Mouse (Mus musculus) hindbrain, embryonic 10.5 days (tissue): ENCODE measurements around the gene Pck2. TPM values are rescaled to one million over a fixed set of nuclear protein-coding genes. Genes with fewer than 3 reads are reported as not detected.

ENCODE experiments used
- polyA plus RNA-seq: library from polyadenylated mRNA; unstranded; fragments of >200 nt; fragmentation: Nextera tagmentation; extraction: Ambion mirVana; gene quantifications from 2 replicates; pipeline ENCODE4 v1.2.1, GENCODE M21; 2016

Gene Pck2
- polyA plus RNA-seq, 1 experiment from 2014 or later: 18.5 TPM

Other genes starting within 250 kb of the Pck2 start
- gene Dhrs4, start 61.5 kb upstream of the Pck2 start, polyA plus RNA-seq: 50.5 and 64.5 TPM in 2 replicates
- 5.7 and 7.9 TPM in 2 replicates for gene Carmil3, start 49.6 kb upstream of the Pck2 start, polyA plus RNA-seq
- 1.1 and 1.6 TPM in 2 replicates for gene Cpne6, start 29.8 kb upstream of the Pck2 start, polyA plus RNA-seq
- not detected in 2 replicates for gene Nrl, start 15.3 kb upstream of the Pck2 start, polyA plus RNA-seq
- gene Dcaf11, start 19.7 kb downstream of the Pck2 start, polyA plus RNA-seq: 69.5 and 94.1 TPM in 2 replicates
- 0.82 TPM in 1 of 2 replicates, not detected in the other for gene A730061H03Rik, start 20.1 kb downstream of the Pck2 start, polyA plus RNA-seq
- gene Fitm1, start 35.4 kb downstream of the Pck2 start, polyA plus RNA-seq: 0.26 and 0.34 TPM in 2 replicates
- gene Psme1, start 37.9 kb downstream of the Pck2 start, polyA plus RNA-seq: 97.6 and 114 TPM in 2 replicates
- 6.8 and 10.0 TPM in 2 replicates for gene Emc9, start 45.0 kb downstream of the Pck2 start, polyA plus RNA-seq
- 171 and 203 TPM in 2 replicates for gene Psme2, start 50.8 kb downstream of the Pck2 start, polyA plus RNA-seq
- 21.2 and 23.2 TPM in 2 replicates for gene Rnf31, start 51.4 kb downstream of the Pck2 start, polyA plus RNA-seq
- 7.2 and 7.8 TPM in 2 replicates for gene Irf9, start 63.3 kb downstream of the Pck2 start, polyA plus RNA-seq
- 10.4 and 12.3 TPM in 2 replicates for gene Rec8, start 77.8 kb downstream of the Pck2 start, polyA plus RNA-seq
- gene Ipo4, start 95.7 kb downstream of the Pck2 start, polyA plus RNA-seq: 101 and 107 TPM in 2 replicates
- gene Gm49378, start 97.6 kb downstream of the Pck2 start, polyA plus RNA-seq: 0.76 and 1.5 TPM in 2 replicates
- 76.0 and 78.1 TPM in 2 replicates for gene Tm9sf1, start 103.5 kb downstream of the Pck2 start, polyA plus RNA-seq
- 0.40 and 0.97 TPM in 2 replicates for gene Tssk4, start 109.9 kb downstream of the Pck2 start, polyA plus RNA-seq
- gene Mdp1, start 120.2 kb downstream of the Pck2 start, polyA plus RNA-seq: 65.6 and 67.6 TPM in 2 replicates
- gene Gmpr2, start 131.7 kb downstream of the Pck2 start, polyA plus RNA-seq: 60.0 and 65.9 TPM in 2 replicates
- gene Nedd8, start 131.9 kb downstream of the Pck2 start, polyA plus RNA-seq: 646 and 662 TPM in 2 replicates
- gene Tinf2, start 141.6 kb downstream of the Pck2 start, polyA plus RNA-seq: 63.4 and 68.9 TPM in 2 replicates
- gene Tgm1, start 173.7 kb downstream of the Pck2 start, polyA plus RNA-seq: 0.34 and 0.81 TPM in 2 replicates
- gene Rabggta, start 182.0 kb downstream of the Pck2 start, polyA plus RNA-seq: 34.7 and 36.3 TPM in 2 replicates
- gene Dhrs1, start 205.4 kb downstream of the Pck2 start, polyA plus RNA-seq: 68.5 and 73.8 TPM in 2 replicates
- gene Nop9, start 205.4 kb downstream of the Pck2 start, polyA plus RNA-seq: 53.3 and 56.5 TPM in 2 replicates
- gene Cideb, start 218.2 kb downstream of the Pck2 start, polyA plus RNA-seq: 0.17 TPM in 1 of 2 replicates, not detected in the other
- 0.14 and 0.21 TPM in 2 replicates for gene Ltb4r2, start 221.2 kb downstream of the Pck2 start, polyA plus RNA-seq
- 0.11 and 0.39 TPM in 2 replicates for gene Ltb4r1, start 225.7 kb downstream of the Pck2 start, polyA plus RNA-seq
- gene Adcy4, start 243.8 kb downstream of the Pck2 start, polyA plus RNA-seq: 7.9 and 10.3 TPM in 2 replicates
- gene Ripk3, start 248.6 kb downstream of the Pck2 start, polyA plus RNA-seq: 11.9 and 14.4 TPM in 2 replicates